Mouse (Mus musculus): ENCODE data around the gene Nhlrc2.

Gene Nhlrc2

DNA sequence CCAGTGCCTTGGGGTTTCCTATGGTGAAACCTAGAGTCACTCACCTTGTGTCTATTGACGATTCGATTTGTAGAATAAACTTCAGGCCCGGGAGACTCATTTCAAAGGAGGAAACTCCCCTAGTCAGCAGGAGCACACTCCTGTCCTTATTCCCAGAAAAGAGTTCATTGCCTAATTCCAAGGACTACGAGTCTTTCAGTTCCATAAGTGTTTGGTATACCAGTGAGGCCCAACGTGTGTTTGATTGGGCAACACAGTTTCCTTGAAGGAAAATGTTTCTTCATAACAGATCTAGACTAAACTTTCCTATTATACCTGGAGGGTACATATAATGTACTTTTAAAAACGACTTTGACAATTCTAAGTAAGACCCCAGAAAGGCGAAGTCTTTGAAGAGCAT, 73.8 kb downstream of the Nhlrc2 start:
- DNase-seq (ENCODE audit: low read depth, low spot score) = no peak

- no peak for DNase-seq (ENCODE audit: low read depth, low spot score)
Measured at GRCm38 (mm10) chr19:56627881-56628472, 79.9 kb downstream of the Nhlrc2 start.

DNA sequence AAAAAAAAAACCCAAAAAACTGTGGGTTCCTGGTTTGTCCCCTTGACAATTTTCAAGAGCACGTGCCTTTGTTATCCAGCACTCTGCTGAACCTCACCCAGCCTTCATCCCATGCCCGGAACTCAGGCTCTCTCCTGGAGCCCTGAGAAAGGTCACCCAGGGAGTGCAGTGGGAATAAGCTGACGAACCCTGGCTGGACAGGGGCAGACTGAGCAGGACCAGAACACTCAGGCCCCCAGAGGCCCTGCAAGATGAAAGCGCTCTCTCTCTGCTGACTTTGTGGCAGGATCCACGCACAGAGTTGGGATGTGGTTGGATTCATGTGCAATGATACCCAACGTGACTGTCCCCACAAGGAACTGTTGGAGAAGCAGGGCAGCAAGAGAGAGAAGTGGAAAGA, 81.6 kb downstream of the Nhlrc2 start:
- no peak for DNase-seq (ENCODE audit: low read depth, low spot score)

GRCm38 (mm10) chr19:56631017-56631416, 83.0 kb downstream of the Nhlrc2 start:
- DNase-seq (ENCODE audit: low read depth, low spot score) = no peak

- DNase-seq (ENCODE audit: low read depth, low spot score) = no peak
Measured at GRCm38 (mm10) chr19:56631451-56631901, 83.4 kb downstream of the Nhlrc2 start.

DNA sequence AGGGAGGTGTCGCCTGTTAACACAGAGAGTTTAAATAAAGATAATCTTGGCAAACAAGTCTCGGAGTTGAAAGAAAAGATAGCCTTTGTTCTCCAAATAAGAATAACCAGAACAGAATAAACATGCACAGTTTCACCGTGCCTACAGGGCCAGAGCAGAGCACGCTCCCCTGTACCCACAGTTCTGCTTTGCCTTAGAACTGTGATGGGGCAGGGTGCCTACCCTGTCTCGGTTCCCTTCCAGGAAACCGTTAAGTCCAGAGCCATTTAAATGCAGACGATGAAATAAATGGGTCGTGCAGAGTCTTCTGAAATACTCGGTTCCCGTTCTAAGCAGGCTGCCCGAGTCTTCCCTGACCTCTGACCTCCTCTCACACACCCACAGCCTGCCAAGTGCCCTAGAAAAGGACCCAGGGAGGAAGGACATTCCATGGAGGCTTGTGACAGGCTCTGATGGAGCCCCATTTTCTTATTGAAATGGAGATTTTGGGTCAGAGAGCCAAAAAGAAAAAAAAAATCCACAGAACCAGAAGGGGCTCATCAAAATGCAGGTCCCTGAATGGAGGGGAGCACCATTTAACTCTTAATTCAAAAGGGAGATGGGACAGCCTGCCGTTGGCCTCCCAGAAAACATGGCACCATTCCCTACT, 89.1 kb downstream of the Nhlrc2 start:
- no peak for DNase-seq (ENCODE audit: low read depth, low spot score)

GRCm38 (mm10) chr19:56637684-56638049, 89.6 kb downstream of the Nhlrc2 start:
- no peak for DNase-seq (ENCODE audit: low read depth, low spot score)

- no peak for DNase-seq (ENCODE audit: low read depth, low spot score)
Measured at GRCm38 (mm10) chr19:56647451-56648120, 99.5 kb downstream of the Nhlrc2 start.

GRCm38 (mm10) chr19:56651262-56651661, 103.2 kb downstream of the Nhlrc2 start:
- DNase-seq (ENCODE audit: low read depth, low spot score) = no peak

DNA sequence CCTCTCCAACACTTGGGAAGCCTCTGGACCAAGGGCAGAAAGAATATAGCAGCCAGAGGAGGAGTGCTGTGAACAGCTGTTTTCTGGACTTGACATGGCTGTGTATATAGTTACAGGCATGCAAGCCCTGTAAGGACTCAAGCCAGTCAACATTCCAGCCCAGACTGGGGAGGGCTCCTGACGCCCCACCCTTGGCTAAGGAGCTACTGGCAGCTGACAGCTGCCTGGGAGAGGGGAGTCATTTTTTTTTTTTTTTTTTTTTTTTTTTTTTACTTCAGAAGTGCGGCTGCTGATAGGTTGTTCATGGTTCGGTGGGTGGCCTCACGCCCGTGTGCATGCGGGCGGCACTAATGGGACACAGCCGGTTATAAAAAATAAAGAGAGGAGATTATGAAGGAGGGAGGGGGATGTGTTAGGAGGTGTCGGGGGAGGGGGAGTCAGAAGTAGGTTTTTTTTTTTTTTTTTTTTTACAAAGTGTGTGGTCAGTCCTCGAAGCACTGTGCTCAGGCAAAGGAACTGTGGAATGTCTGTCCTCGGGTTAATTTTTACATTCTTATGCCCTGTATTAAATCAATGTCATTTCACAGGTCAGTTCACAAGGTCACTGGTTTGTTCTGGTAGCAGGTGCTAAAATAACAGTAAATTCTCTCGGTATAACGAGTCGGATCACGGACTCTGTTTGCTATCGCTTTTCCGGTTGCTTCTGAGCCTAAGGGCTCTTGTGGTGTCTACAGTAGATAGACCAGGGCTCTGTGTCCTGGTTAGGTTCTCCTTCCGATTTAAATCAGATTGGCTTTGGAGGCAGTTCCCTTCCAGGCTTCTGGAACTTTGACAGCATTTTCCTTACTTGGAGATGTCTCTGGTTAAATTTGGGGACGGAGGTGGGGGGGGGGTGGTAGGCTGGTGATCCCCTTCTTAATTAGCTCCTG, 104.2 kb downstream of the Nhlrc2 start:
- peak; percentile 67 for DNase-seq (ENCODE audit: low read depth, low spot score)
